Mouse (Mus musculus) cerebellum, adult 2 months (tissue): ENCODE results near the gene Tnf.

ENCODE experiments used
- CTCF ChIP-seq: fragments of 200-500 bp; IDR thresholded peaks from 2 replicates; pipeline ENCODE4 v1.5.1; 2011; ENCODE audit warnings: low read depth, mild to moderate bottlenecking, control low read depth, low read length, moderate library complexity, borderline replicate concordance; ENCODE audit not compliant: insufficient read depth
- POLR2A ChIP-seq: fragments of 200-500 bp; IDR thresholded peaks from 2 replicates; pipeline ENCODE4 v1.6.1; 2011; ENCODE audit warnings: low read length, control low read depth, borderline replicate concordance; ENCODE audit not compliant: insufficient read depth

- no peak for TF ChIP-seq POLR2A
- no peak for TF ChIP-seq CTCF
These were observed 21.7 kb downstream of the Tnf start for GRCm38 (mm10) chr17:35180093-35180492.
